Mouse (Mus musculus): ENCODE measurements around the gene Itprid1. TPM values are rescaled to one million over a fixed set of nuclear protein-coding genes. Genes with fewer than 3 reads are reported as not detected.

The Itprid1 gene
- polyA plus RNA-seq (2015; fragmentation: Nextera tagmentation; extraction: Ambion mirVana), result not detected in 2 replicates

DNA sequence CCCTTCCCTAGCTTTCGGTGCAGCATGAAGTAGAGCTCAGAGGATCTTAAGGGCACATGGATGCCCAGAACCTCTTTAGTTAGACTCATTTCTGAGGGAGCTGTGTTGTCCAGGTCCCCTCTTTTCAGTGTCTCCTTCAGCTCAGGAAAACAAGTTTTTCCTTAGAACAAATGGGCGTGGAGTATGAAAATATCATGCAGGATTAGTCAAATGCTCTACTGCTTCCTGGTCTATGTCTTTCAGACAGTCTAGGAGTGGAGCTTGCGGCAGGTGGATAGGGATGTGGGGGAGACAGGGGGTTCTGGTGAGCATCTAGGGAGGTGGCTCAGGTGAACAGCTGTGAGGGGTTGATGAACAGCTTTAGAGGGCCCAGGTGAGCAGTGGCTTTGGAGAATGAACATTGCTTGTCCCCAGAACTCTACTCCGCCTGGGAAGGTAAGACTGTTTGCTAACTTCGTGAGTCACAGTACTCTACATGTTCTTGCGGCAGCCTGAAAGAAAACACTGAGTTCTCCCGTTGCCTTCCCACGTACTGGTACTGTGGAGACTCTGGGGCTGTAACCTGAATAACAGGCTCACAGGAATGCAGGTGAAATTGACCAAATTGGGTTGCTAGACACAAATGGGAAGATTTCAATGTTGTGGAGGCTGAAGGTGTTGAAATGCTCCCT is at the start of gene Itprid1:
Gene Itprid1, plus strand, starts transcription at position 246 of the 671 bp plus-strand sequence.

DNA sequence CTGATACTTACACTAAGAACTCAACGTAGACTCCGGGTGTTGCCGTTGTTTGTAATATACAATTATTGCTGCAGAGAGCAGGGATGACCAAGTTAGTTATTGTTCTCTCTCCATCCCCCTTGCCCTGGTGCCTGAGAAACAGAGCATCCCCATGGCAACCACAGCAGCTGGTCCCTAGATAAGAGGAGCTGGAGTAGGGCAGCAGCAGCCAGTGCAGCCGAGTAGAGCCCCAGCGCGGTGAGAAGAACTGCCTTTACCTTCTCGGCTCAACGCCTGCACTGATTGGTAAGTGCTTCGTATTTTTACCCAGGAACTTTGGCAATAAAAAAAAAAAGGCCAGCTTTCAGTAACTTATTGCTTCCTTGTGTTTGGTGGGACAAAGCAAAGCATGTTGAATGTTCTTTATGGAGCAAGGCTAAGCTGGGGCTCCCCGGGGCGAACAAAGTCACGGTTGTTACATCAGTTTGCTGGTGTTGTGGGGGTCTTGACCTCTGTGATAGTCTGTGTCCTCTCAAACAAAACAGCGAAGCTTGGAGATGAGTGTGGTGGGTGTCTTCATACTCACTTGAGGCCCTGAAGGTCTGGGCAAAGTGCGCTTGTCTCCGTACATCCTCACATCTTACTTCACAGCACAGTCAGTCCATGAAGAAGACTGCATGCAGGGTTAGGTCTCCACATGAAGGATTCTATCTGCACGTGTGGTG is 180.7 kb downstream of the Itprid1 start, which contains the start of gene Ppp1r17:
Gene Ppp1r17, plus strand, starts transcription at position 207 of the 704 bp plus-strand sequence.

Other genes with a start within 250 kb of the Itprid1 start
- gene Neurod6, start 155.6 kb upstream of the Itprid1 start, polyA plus RNA-seq (2015; fragmentation: Nextera tagmentation; extraction: Ambion mirVana), result not detected in 2 replicates
- 7.9 and 13.3 TPM in 2 replicates for gene Ppp1r17, start 180.6 kb downstream of the Itprid1 start, polyA plus RNA-seq (2015; fragmentation: Nextera tagmentation; extraction: Ambion mirVana)

All from adrenal gland, postnatal 0 days (tissue).